Mouse (Mus musculus): ENCODE measurements at regions not wholly inside any gene's neighbourhood (a gene's known extent, or its start where the extent isn't known, plus 50 kb on each side); places are given as distances from the start of the nearest gene placed in this dataset.

- no peaks in the 10 kb centered on the region for H3K4me1 ChIP-seq
- no peaks in the 10 kb centered on the region for H3K27me3 ChIP-seq (replicated peaks)
- H3K9me3 ChIP-seq, result peaks cover 14% of the 10 kb centered on the region
- H3K4me3 ChIP-seq (replicated peaks), result no peak overlapping the region
- TF ChIP-seq FLI1 (IDR thresholded peaks at IDR 0.05; ENCODE audit: low read length) (no peak), GATA1 (IDR thresholded peaks at IDR 0.05; ENCODE audit: borderline replicate concordance, low read length) (no peak)
- H3K36me3 ChIP-seq (replicated peaks; ENCODE audit: low read length), result no peaks in the 10 kb centered on the region
These were observed 71.9 kb upstream of the Tmem215 start for GRCm38 (mm10) chr4:40400089-40400488.

GRCm38 (mm10) chr4:40390183-40390582 is 81.8 kb upstream of the Tmem215 start:
- H3K36me3 ChIP-seq (replicated peaks; ENCODE audit: low read length), result no peaks in the 10 kb centered on the region
- no peaks in the 10 kb centered on the region for H3K27me3 ChIP-seq (replicated peaks)
- TF ChIP-seq FLI1 (IDR thresholded peaks at IDR 0.05; ENCODE audit: low read length) (no peak), GATA1 (IDR thresholded peaks at IDR 0.05; ENCODE audit: borderline replicate concordance, low read length) (no peak)
- no peak overlapping the region for H3K4me3 ChIP-seq (replicated peaks)
- H3K9me3 ChIP-seq, result no peaks in the 10 kb centered on the region
- H3K4me1 ChIP-seq, result no peaks in the 10 kb centered on the region

GRCm38 (mm10) chr4:40385284-40385683 is 86.7 kb upstream of the Tmem215 start:
- Histone ChIP-seq H3K36me3 (replicated peaks; ENCODE audit: low read length) (no peaks in the 10 kb centered on the region), H3K27me3 (replicated peaks) (no peaks in the 10 kb centered on the region), H3K4me1 (no peaks in the 10 kb centered on the region), H3K4me3 (replicated peaks) (no peak overlapping the region), H3K9me3 (no peaks in the 10 kb centered on the region)
- TF ChIP-seq FLI1 (IDR thresholded peaks at IDR 0.05; ENCODE audit: low read length) (no peak), GATA1 (IDR thresholded peaks at IDR 0.05; ENCODE audit: borderline replicate concordance, low read length) (no peak)

GRCm38 (mm10) chr4:40384704-40385103 is 87.3 kb upstream of the Tmem215 start:
- Histone ChIP-seq H3K4me1 (no peaks in the 10 kb centered on the region), H3K36me3 (replicated peaks; ENCODE audit: low read length) (no peaks in the 10 kb centered on the region), H3K9me3 (no peaks in the 10 kb centered on the region), H3K4me3 (replicated peaks) (no peak overlapping the region), H3K27me3 (replicated peaks) (no peaks in the 10 kb centered on the region)
- no peak for TF ChIP-seq GATA1 (IDR thresholded peaks at IDR 0.05; ENCODE audit: borderline replicate concordance, low read length)
- TF ChIP-seq FLI1 (IDR thresholded peaks at IDR 0.05; ENCODE audit: low read length), result no peak

GRCm38 (mm10) chr4:40380309-40380708 is 91.7 kb upstream of the Tmem215 start:
- Histone ChIP-seq H3K27me3 (replicated peaks) (peaks cover 6% of the 10 kb centered on the region), H3K4me3 (replicated peaks) (no peak overlapping the region)

GRCm38 (mm10) chr4:40375439-40376154 is 96.4 kb upstream of the Ndufb6 start:
- Histone ChIP-seq H3K9me3 (no peaks in the 10 kb centered on the region), H3K4me1 (no peaks in the 10 kb centered on the region; the same call in 1 of the 2 replicates), H3K36me3 (replicated peaks; ENCODE audit: low read length) (no peaks in the 10 kb centered on the region), H3K4me3 (replicated peaks) (no peak overlapping the region), H3K27me3 (replicated peaks) (peaks cover 10% of the 10 kb centered on the region)
- TF ChIP-seq FLI1 (IDR thresholded peaks at IDR 0.05; ENCODE audit: low read length), result no peak
- TF ChIP-seq GATA1 (IDR thresholded peaks at IDR 0.05; ENCODE audit: borderline replicate concordance, low read length), result no peak

More at GRCm38 (mm10) chr4:40380309-40380708, 91.7 kb upstream of the Tmem215 start:
- no peaks in the 10 kb centered on the region for H3K36me3 ChIP-seq (replicated peaks; ENCODE audit: low read length)
- no peaks in the 10 kb centered on the region for H3K4me1 ChIP-seq
- TF ChIP-seq FLI1 (IDR thresholded peaks at IDR 0.05; ENCODE audit: low read length), result no peak
- no peak for TF ChIP-seq GATA1 (IDR thresholded peaks at IDR 0.05; ENCODE audit: borderline replicate concordance, low read length)
- no peaks in the 10 kb centered on the region for H3K9me3 ChIP-seq

- no peaks in the 10 kb centered on the region for H3K36me3 ChIP-seq (replicated peaks; ENCODE audit: low read length)
- H3K9me3 ChIP-seq, result no peaks in the 10 kb centered on the region
- H3K4me3 ChIP-seq (replicated peaks), result no peak overlapping the region
- no peak for TF ChIP-seq GATA1 (IDR thresholded peaks at IDR 0.05; ENCODE audit: borderline replicate concordance, low read length)
- no peak for TF ChIP-seq FLI1 (IDR thresholded peaks at IDR 0.05; ENCODE audit: low read length)
- no peaks in the 10 kb centered on the region; the same call in 1 of the 2 replicates for H3K4me1 ChIP-seq
- H3K27me3 ChIP-seq (replicated peaks), result peaks cover 10% of the 10 kb centered on the region
These were observed 95.0 kb upstream of the Ndufb6 start for GRCm38 (mm10) chr4:40374213-40374612.

GRCm38 (mm10) chr4:40364329-40364728 is 85.1 kb upstream of the Ndufb6 start:
- Histone ChIP-seq H3K27me3 (replicated peaks) (peaks cover 2% of the 10 kb centered on the region), H3K4me3 (replicated peaks) (no peak overlapping the region), H3K4me1 (no peaks in the 10 kb centered on the region), H3K9me3 (peaks cover 14% of the 10 kb centered on the region), H3K36me3 (replicated peaks; ENCODE audit: low read length) (no peaks in the 10 kb centered on the region)
- no peak for TF ChIP-seq GATA1 (IDR thresholded peaks at IDR 0.05; ENCODE audit: borderline replicate concordance, low read length)
- no peak for TF ChIP-seq FLI1 (IDR thresholded peaks at IDR 0.05; ENCODE audit: low read length)

GRCm38 (mm10) chr4:40359307-40359706 is 80.1 kb upstream of the Ndufb6 start:
- Histone ChIP-seq H3K4me3 (replicated peaks) (no peak overlapping the region), H3K36me3 (replicated peaks; ENCODE audit: low read length) (no peaks in the 10 kb centered on the region), H3K9me3 (no peaks in the 10 kb centered on the region), H3K27me3 (replicated peaks) (peaks cover 7% of the 10 kb centered on the region), H3K4me1 (peaks cover 4% of the 10 kb centered on the region; the same call in 1 of the 2 replicates)
- TF ChIP-seq FLI1 (IDR thresholded peaks at IDR 0.05; ENCODE audit: low read length) (no peak), GATA1 (IDR thresholded peaks at IDR 0.05; ENCODE audit: borderline replicate concordance, low read length) (no peak)

GRCm38 (mm10) chr4:40357088-40357853 is 78.0 kb upstream of the Ndufb6 start:
- Histone ChIP-seq H3K27me3 (replicated peaks) (peaks cover 18% of the 10 kb centered on the region), H3K36me3 (replicated peaks; ENCODE audit: low read length) (no peaks in the 10 kb centered on the region), H3K9me3 (no peaks in the 10 kb centered on the region), H3K4me3 (replicated peaks) (no peak overlapping the region), H3K4me1 (peaks cover 4% of the 10 kb centered on the region; the same call in 1 of the 2 replicates)
- TF ChIP-seq FLI1 (IDR thresholded peaks at IDR 0.05; ENCODE audit: low read length) (no peak), GATA1 (IDR thresholded peaks at IDR 0.05; ENCODE audit: borderline replicate concordance, low read length) (no peak)

Measured in megakaryocyte, embryonic 14.5 days (primary cell).